In the genomic region with DNA sequence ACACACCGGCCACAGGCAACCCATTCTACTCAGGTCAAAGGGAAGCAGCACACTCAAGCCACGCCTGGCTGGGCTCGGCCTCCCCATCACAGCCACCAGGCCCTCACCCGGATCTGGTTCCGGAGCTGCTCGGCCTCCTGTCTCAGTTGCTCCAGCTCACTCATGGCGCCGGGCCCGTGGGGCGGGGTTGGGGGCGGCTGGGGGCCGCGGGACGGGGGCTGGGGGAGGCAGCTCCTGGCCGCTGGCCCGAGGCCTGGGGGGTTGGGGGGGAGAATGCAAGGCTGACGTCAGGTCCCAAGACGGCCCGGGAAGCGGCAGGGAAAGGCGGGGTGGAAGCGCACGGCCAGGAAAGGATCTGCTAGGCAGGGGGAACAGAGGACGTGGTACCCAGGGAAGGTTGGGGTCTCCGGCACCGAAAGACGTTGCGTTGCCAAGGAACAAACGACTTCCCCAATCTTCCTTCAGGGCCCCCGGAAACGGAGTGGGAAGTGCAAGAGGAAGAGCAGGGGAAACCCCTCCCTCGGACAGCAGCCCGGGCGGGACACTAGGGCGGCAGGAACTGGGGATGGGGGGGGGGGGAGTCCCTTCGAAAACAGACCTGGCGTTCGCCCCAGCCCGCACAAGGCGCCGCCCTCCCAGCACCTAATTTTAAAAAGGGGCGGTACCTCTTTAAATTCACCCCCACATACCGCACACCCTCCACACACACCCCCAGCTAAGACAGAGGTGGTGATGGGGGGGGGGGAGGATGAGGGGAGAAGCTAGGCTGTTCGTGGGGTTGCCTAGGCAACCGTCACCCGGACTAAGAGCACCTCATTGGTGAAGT, we compare ENCODE assay signal across 7 mouse cellular contexts. TPM values are rescaled to one million over a fixed set of nuclear protein-coding genes. Genes with fewer than 3 reads are reported as not detected.
DNase-seq lines count a peak whose midpoint lies in the region; ATAC-seq and TF ChIP-seq lines count a peak whose summit lies in the region.

No protein-coding gene starts in this region.

- H3K4me1 ChIP-seq in G1E (ENCODE audit: insufficient read depth, low read depth, low read length): peaks cover 83% of the 10 kb centered on the region
- H3K4me1 ChIP-seq in brown adipose tissue, adult 24 weeks (ENCODE audit: control insufficient read depth, insufficient read depth, insufficient read length, low read length): no peaks in the 10 kb centered on the region
- peaks cover 20% of the 10 kb centered on the region for H3K4me1 ChIP-seq in forebrain, embryonic 16.5 days (replicated peaks; ENCODE audit: control insufficient read depth, insufficient read depth, low read length)

- peak overlapping the region; percentile 92 for H3K9ac ChIP-seq in forebrain, embryonic 16.5 days (replicated peaks; ENCODE audit: low read depth, low read length)

- no peak for ATAC-seq in G1E (ENCODE audit: extremely low read depth, insufficient number of reproducible peaks, low FRiP score, poor library complexity, severe bottlenecking)
- ATAC-seq in forebrain, embryonic 16.5 days: peak; percentile 65

- no peaks in the 10 kb centered on the region for H3K9me3 ChIP-seq in G1E (replicated peaks)
- H3K9me3 ChIP-seq in forebrain, embryonic 16.5 days (ENCODE audit: control insufficient read depth, low read length): no peaks in the 10 kb centered on the region

- no peak for TF ChIP-seq CTCF in G1E (IDR thresholded peaks at IDR 0.05; ENCODE audit: low read depth, low read length)

- peak overlapping the region; percentile 90 for H3K4me2 ChIP-seq in forebrain, embryonic 16.5 days (ENCODE audit: low read length)

- DNase-seq in G1E (ENCODE audit: low spot score): peak; percentile 70
- DNase-seq in heart, postnatal 4 days: peak; percentile 88
- peak; percentile 69 to 81 for DNase-seq in layer of hippocampus, postnatal 10 days (ENCODE audit: low spot score in 2 of 2)
- DNase-seq in lung, postnatal 14 days: peak; percentile 71
- peak; percentile 91 for DNase-seq in right cerebral cortex, adult 18-20 months

- H3K36me3 ChIP-seq in G1E (replicated peaks): peaks cover 56% of the 10 kb centered on the region
- H3K36me3 ChIP-seq in forebrain, embryonic 16.5 days (ENCODE audit: control insufficient read depth, insufficient read depth): peaks cover 23% of the 10 kb centered on the region

- peak overlapping the region; percentile 100 for H3K27ac ChIP-seq in brown adipose tissue, adult 24 weeks (replicated peaks; ENCODE audit: low read depth, low read length)
- H3K27ac ChIP-seq in forebrain, embryonic 16.5 days (ENCODE audit: low read length): peak overlapping the region; percentile 97

- H3K27me3 ChIP-seq in G1E (ENCODE audit: insufficient read depth, low read length): no peaks in the 10 kb centered on the region
- no peaks in the 10 kb centered on the region for H3K27me3 ChIP-seq in forebrain, embryonic 16.5 days (replicated peaks; ENCODE audit: control insufficient read depth, insufficient read depth, low read length)

- peak overlapping the region; percentile 77 for H3K4me3 ChIP-seq in G1E (ENCODE audit: low read depth, low read length)
- peak overlapping the region; percentile 94 for H3K4me3 ChIP-seq in brown adipose tissue, adult 24 weeks (ENCODE audit: insufficient read depth, low read depth, low read length)
- peak overlapping the region; percentile 81 for H3K4me3 ChIP-seq in forebrain, embryonic 16.5 days (replicated peaks; ENCODE audit: low read length)

- 0% methylated on average over 36 of the region's 46 CpGs for WGBS in forebrain, embryonic 16.5 days

RNA-seq across cellular contexts. Expression of a gene that starts 2.2 kb away (rescaled TPM):
- total RNA-seq in G1E (2014; fragmentation: Nextera tagmentation) (not detected in 2 replicates), G1E (2017) (not detected in 2 replicates)
- not detected in 2 replicates for polyA plus RNA-seq in G1E (2012)
- not detected in 2 replicates for polyA plus RNA-seq in brown adipose tissue, adult 24 weeks (2012; ENCODE audit: insufficient read depth, insufficient read length, missing spikeins)
- not detected in 2 replicates for polyA plus RNA-seq in forebrain, embryonic 16.5 days (2015; fragmentation: Nextera tagmentation; extraction: Ambion mirVana)
- not detected for total RNA-seq in heart, postnatal 4 days (2021)
- total RNA-seq in layer of hippocampus, postnatal 10 days (2021): not detected

RNA-seq across cellular contexts. Expression of a gene that starts 2.5 kb away (rescaled TPM):
- total RNA-seq in G1E (2014; fragmentation: Nextera tagmentation): 229 and 302 TPM in 2 replicates
- 255 and 347 TPM in 2 replicates for total RNA-seq in G1E (2017)
- polyA plus RNA-seq in G1E (2012): 501 and 571 TPM in 2 replicates
- polyA plus RNA-seq in brown adipose tissue, adult 24 weeks (2012; ENCODE audit: insufficient read depth, insufficient read length, missing spikeins): 285 and 328 TPM in 2 replicates
- 498 and 517 TPM in 2 replicates for polyA plus RNA-seq in forebrain, embryonic 16.5 days (2015; fragmentation: Nextera tagmentation; extraction: Ambion mirVana)
- total RNA-seq in heart, postnatal 4 days (2021): 100 to 1,000 TPM; 560 to 578 TPM
- 100 to 1,000 TPM; 874 to 885 TPM for total RNA-seq in layer of hippocampus, postnatal 10 days (2021)

RNA-seq across cellular contexts. Expression of a gene that starts 12.5 kb away (rescaled TPM):
- total RNA-seq in G1E (2014; fragmentation: Nextera tagmentation) (23.2 and 30.3 TPM in 2 replicates), G1E (2017) (6.8 and 7.0 TPM in 2 replicates)
- polyA plus RNA-seq in G1E (2012): 49.0 and 50.4 TPM in 2 replicates
- polyA plus RNA-seq in brown adipose tissue, adult 24 weeks (2012; ENCODE audit: insufficient read depth, insufficient read length, missing spikeins): 8.6 and 11.2 TPM in 2 replicates
- polyA plus RNA-seq in forebrain, embryonic 16.5 days (2015; fragmentation: Nextera tagmentation; extraction: Ambion mirVana): 16.5 and 20.2 TPM in 2 replicates
- total RNA-seq in heart, postnatal 4 days (2021): 10 to 100 TPM; 30.5 to 32.4 TPM
- total RNA-seq in layer of hippocampus, postnatal 10 days (2021): 10 to 100 TPM; 40.2 to 50.4 TPM

RNA-seq across cellular contexts. Expression of a gene that starts 22.5 kb away (rescaled TPM):
- total RNA-seq in G1E (2014; fragmentation: Nextera tagmentation) (not detected in 2 replicates), G1E (2017) (0.11 TPM in 1 of 2 replicates, not detected in the other)
- polyA plus RNA-seq in G1E (2012): not detected in 2 replicates
- polyA plus RNA-seq in brown adipose tissue, adult 24 weeks (2012; ENCODE audit: insufficient read depth, insufficient read length, missing spikeins): not detected in 2 replicates
- 254 and 298 TPM in 2 replicates for polyA plus RNA-seq in forebrain, embryonic 16.5 days (2015; fragmentation: Nextera tagmentation; extraction: Ambion mirVana)
- not detected for total RNA-seq in heart, postnatal 4 days (2021)
- total RNA-seq in layer of hippocampus, postnatal 10 days (2021): 100 to 1,000 TPM; 124 to 134 TPM

RNA-seq across cellular contexts. Expression of a gene that starts 28.5 kb away (rescaled TPM):
- total RNA-seq in G1E (2014; fragmentation: Nextera tagmentation) (9.0 and 14.1 TPM in 2 replicates), G1E (2017) (29.3 and 33.2 TPM in 2 replicates)
- 39.8 and 55.7 TPM in 2 replicates for polyA plus RNA-seq in G1E (2012)
- polyA plus RNA-seq in brown adipose tissue, adult 24 weeks (2012; ENCODE audit: insufficient read depth, insufficient read length, missing spikeins): 19.7 and 20.9 TPM in 2 replicates
- 66.8 and 74.7 TPM in 2 replicates for polyA plus RNA-seq in forebrain, embryonic 16.5 days (2015; fragmentation: Nextera tagmentation; extraction: Ambion mirVana)
- 10 to 100 TPM; 25.1 to 26.0 TPM for total RNA-seq in heart, postnatal 4 days (2021)
- 10 to 100 TPM; 30.7 to 36.5 TPM for total RNA-seq in layer of hippocampus, postnatal 10 days (2021)
